Mouse (Mus musculus) left cerebral cortex, adult 8-10 months (tissue): ENCODE measurements around the gene Kat2a. TPM values are rescaled to one million over a fixed set of nuclear protein-coding genes. Genes with fewer than 3 reads are reported as not detected.

Experiments used
- DNase-seq, 2 experiments: peaks; one replicate each; pipeline ENCODE4 v3.0.0; 2022; ENCODE audit warnings: low spot score in 2 of 2
- total RNA-seq, 4 experiments: library from RNA; stranded (reverse); gene quantifications; 2 replicates each; pipeline ENCODE4 v1.2.4; 2022

Gene Kat2a
- total RNA-seq, 4 experiments from 2014 or later: 56.6 to 62.8 (median 59.2) TPM

GRCm38 (mm10) chr11:100710977-100711376, 1.3 kb downstream of the Kat2a start:
- DNase-seq: no peak

- no peak for DNase-seq
Measured at GRCm38 (mm10) chr11:100710528-100710927, 1.7 kb downstream of the Kat2a start.

- DNase-seq: no peak
Measured at GRCm38 (mm10) chr11:100709201-100709810, 3.0 kb downstream of the Kat2a start.

GRCm38 (mm10) chr11:100705095-100705747, 7.0 kb downstream of the Kat2a start:
- no peak for DNase-seq

- DNase-seq: no peak
Measured at GRCm38 (mm10) chr11:100703851-100704531, 8.3 kb downstream of the Kat2a start, which contains the start of gene Dhx58. Dhx58 (minus strand) TSS chr11:100704271.

- no peak for DNase-seq
Measured at GRCm38 (mm10) chr11:100703366-100703765, 8.9 kb downstream of the Kat2a start.

GRCm38 (mm10) chr11:100702906-100703305, 9.4 kb downstream of the Kat2a start:
- no peak for DNase-seq

- no peak for DNase-seq
Measured at GRCm38 (mm10) chr11:100702081-100702851, 10.0 kb downstream of the Kat2a start.

- no peak for DNase-seq
Measured at GRCm38 (mm10) chr11:100701301-100701700, 11.0 kb downstream of the Kat2a start.

GRCm38 (mm10) chr11:100700710-100701109, 11.6 kb downstream of the Kat2a start:
- no peak for DNase-seq

- DNase-seq: no peak
Measured at GRCm38 (mm10) chr11:100697921-100698320, 14.3 kb downstream of the Kat2a start.

GRCm38 (mm10) chr11:100694926-100695325, 17.3 kb downstream of the Kat2a start:
- peak in 1 of 2 experiments; percentile 77 for DNase-seq

- no peak for DNase-seq
Measured at GRCm38 (mm10) chr11:100693154-100693553, 19.1 kb downstream of the Kat2a start.

- DNase-seq: no peak
Measured at GRCm38 (mm10) chr11:100692164-100692616, 20.1 kb downstream of the Kat2a start, which contains the start of gene Zfp385c. Zfp385c (minus strand) TSS chr11:100692455.

- DNase-seq: no peak
Measured at GRCm38 (mm10) chr11:100690389-100690788, 21.9 kb downstream of the Kat2a start.

GRCm38 (mm10) chr11:100688443-100688842, 23.8 kb downstream of the Kat2a start:
- DNase-seq: no peak

- DNase-seq: no peak
Measured at GRCm38 (mm10) chr11:100687265-100687664, 25.0 kb downstream of the Kat2a start.

GRCm38 (mm10) chr11:100685371-100685770, 26.9 kb downstream of the Kat2a start:
- DNase-seq: no peak

GRCm38 (mm10) chr11:100684084-100684483, 28.2 kb downstream of the Kat2a start:
- no peak for DNase-seq

- no peak for DNase-seq
Measured at GRCm38 (mm10) chr11:100682526-100682925, 29.7 kb downstream of the Kat2a start.

- no peak for DNase-seq
Measured at GRCm38 (mm10) chr11:100681826-100682225, 30.4 kb downstream of the Kat2a start.
